Mouse (Mus musculus) left cerebral cortex, adult 9 months (tissue): ENCODE data around the gene Snx29.

Experiments
- DNase-seq, 2 experiments: peaks; one replicate each; pipeline ENCODE4 v3.0.0; 2022; ENCODE audit warnings: low spot score in 2 of 2

The Snx29 gene

GRCm38 (mm10) chr16:11589782-11590695 lies 267.3 kb downstream of the Snx29 start:
- no peak for DNase-seq

DNA sequence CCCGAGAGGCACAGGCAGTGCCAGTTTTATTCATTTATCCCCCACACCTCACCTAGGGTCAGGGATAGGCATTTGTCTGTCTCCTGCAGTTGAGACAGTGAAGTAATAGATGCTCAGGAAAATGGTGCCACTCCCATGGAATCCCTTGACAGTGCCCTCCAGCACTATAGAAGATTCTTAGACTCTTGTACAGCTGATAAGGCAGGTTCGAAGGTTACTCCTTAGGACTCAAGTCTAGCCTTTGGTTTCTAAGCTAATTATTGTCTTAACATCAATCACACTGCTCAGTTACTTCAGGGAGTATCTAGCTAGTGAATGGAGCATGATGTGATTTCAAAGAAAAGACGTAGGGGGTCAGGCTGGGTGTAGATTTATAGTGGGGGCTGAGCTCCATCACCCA lies 273.9 kb downstream of the Snx29 start:
- no peak for DNase-seq

DNA sequence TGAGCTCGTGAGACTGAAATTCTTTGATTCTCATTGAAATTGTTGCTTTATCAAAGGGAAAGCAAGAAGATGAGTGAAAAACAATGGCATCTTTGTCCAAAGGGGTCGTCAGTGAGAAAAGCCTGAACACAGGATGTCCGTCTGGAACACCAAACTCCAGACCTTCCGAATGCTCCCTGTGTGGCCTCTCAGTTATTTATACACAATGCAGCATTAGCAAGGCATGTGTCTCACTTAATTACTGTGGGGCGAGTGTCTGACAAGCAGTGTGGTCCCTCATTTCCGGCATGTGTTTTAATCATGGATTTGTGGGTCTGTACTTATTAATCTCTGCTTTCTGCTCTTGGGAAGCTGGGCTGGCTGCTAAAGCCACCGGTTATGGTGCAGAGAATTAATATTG lies 275.1 kb downstream of the Snx29 start:
- no peak for DNase-seq

- DNase-seq, result no peak
Observed at GRCm38 (mm10) chr16:11599523-11599922, 276.8 kb downstream of the Snx29 start.

GRCm38 (mm10) chr16:11601336-11602082 lies 278.8 kb downstream of the Snx29 start:
- no peak for DNase-seq

DNA sequence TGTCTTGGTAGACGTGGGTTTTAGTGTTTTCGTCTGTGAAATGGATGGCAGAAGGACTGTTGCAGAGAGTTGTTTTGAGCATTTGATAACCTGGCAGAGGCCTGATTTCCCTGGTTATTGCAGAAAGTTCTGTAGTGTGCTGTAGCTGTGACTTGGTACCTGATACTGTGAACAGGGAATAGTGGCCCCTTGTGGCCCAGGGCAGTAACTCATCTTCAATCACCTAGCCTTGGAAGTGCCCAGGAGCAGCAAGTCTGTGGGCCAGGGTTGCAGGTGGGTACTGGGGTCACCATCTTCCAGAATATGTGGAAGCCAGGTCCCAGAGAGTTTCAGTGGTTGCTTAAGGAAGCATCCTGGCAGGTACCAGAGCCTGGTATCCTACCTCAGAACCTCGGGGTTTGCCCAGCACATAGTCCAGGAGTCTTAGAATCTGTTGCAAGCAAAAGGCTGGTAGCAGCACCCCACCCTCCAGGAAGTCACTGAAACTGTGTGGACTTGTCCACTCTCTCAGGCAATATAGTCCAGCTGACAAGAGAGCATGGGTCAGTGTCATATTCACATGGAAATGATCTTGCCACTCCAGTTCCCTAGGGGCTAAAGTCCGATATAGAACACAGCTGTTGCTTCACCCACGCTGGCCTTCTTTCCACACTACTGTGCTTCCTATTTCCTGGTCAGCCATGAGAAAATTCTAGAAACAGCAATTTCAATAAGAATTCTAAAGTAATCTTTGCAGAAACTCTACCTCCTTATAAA lies 281.1 kb downstream of the Snx29 start:
- no peak for DNase-seq

GRCm38 (mm10) chr16:11612526-11613126 lies 289.9 kb downstream of the Snx29 start:
- no peak for DNase-seq

- no peak for DNase-seq
Observed at GRCm38 (mm10) chr16:11614401-11615014, 291.8 kb downstream of the Snx29 start.

DNA sequence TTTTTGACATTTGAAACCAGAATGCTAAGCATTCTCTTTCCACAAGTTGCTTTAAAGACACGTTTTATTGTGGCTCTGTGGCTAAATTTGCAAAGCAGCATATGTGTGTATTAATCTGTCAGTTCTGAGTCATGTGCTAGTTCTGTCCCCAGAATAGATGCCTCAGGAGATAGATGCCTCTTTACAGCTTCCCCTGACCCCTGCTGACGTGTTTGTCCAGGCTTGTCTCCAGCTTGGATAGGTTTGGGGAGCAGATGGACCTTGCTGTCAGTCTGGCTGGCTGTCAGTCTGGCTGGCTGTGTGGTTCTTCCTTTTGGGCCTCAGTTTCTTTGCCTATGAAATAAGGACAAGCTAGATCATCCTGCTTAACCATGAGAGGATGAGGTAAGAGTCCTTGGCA lies 292.9 kb downstream of the Snx29 start:
- peak in 1 of 2 experiments; percentile 61 for DNase-seq

- no peak for DNase-seq
Observed at GRCm38 (mm10) chr16:11619951-11620350, 297.2 kb downstream of the Snx29 start.

GRCm38 (mm10) chr16:11621042-11621441 lies 298.3 kb downstream of the Snx29 start:
- no peak for DNase-seq

- no peak for DNase-seq
Observed at GRCm38 (mm10) chr16:11621664-11622063, 299.0 kb downstream of the Snx29 start.

GRCm38 (mm10) chr16:11623032-11623431 lies 300.3 kb downstream of the Snx29 start:
- no peak for DNase-seq

GRCm38 (mm10) chr16:11624121-11624520 lies 301.4 kb downstream of the Snx29 start:
- no peak for DNase-seq

DNA sequence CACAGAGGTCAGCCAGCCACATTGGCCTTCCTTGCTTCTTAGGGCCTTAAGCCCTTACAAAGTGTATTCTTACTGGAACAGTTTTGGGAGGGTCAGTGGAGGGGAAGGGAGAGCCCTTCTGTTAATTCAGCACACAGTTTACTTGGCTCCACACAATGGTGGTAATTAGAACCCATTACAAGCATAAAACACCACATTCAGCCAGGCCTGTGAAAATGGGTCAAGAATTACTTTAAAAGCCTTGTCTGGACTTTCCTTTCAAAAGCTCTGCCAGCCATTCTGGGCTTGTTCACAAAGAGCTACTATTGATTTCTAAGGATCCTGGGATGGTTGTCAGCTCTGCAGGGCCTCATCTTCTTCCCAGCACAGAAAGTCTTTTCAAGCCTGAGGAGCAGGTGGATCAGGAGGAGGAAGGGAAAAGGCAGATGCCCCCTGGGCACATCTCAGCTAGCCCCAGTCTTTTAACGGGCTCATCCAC lies 303.3 kb downstream of the Snx29 start:
- DNase-seq, result peak; percentile 30 to 49

DNA sequence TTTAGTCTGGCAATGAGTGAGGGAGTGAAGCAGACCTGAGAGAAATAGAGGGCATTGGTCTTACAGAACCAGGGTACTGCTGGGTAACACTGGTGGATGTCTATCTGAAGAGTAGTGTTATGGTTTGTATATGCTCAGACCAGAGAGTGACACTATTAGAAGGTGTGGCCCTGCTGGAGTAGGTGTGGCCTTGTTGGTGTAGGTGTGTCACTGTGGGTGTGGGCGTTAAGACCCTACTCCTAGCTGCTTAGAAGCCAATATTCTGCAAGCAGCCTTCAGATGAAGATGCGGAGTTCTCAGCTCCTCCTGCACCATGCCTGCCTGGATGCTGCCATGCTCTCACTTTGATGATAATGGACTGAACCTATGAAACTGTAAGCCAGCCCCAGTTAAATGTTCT lies 303.9 kb downstream of the Snx29 start:
- DNase-seq, result no peak

DNA sequence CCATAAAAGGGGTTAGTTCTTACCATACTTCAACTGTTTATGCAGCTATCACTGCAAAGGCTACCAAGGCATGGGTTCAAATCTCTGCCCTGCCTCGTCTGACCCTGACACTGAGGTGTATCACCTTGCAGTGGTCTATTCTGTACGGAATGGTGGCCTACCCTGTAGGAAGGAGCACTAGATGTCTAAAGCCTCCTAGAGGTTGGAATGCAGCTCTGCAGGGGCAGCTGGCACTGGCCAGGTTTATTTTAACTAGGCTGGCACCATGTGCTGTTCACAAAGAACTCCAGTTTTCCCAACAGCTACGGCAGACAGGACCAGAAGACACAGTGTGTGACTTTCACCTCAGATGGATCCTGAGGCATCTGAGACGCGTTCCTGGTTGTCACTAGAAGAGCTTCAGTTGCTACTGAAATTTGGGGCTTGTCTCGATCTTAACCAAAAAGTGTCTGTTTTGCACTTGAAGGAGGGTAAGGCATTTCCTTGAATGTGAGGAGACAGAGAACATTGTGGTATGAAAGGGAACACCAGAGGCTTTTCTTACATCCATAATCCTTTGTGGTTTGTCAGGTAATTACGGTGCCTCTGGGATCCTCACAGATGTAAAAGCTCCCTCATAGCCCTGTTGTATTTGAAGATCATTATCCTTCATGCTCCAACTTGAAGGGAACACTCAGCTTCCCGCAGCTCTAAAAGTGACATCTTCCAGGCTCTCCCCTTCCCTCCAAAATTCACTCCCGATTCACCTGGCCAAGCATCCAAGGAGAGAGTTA lies 305.3 kb downstream of the Snx29 start:
- DNase-seq, result no peak

- no peak for DNase-seq
Observed at GRCm38 (mm10) chr16:11629704-11630103, 307.0 kb downstream of the Snx29 start.

DNA sequence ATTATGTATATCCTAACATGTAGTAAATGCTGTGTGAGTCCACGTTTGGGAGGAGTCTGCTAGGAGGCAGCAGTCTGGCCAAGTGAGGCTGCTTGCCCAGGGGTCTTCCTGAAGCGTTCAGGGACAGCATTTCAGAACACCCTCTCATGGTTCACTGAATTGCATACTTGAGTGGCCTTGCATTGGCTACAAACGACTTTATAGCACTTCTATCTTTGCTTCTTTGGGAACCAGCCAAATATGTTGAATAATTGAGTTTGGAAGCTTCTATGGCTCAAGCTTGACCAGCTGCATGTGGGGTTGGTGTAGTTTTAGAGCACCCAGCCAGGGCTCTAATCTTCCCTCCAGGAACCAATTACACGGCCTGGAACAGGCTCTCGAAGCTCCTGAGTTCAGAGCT lies 307.8 kb downstream of the Snx29 start:
- DNase-seq, result no peak

GRCm38 (mm10) chr16:11632205-11632747 lies 309.6 kb downstream of the Snx29 start:
- DNase-seq, result no peak
